Mouse (Mus musculus): Measurements from ENCODE around the gene Ablim1.

DNA sequence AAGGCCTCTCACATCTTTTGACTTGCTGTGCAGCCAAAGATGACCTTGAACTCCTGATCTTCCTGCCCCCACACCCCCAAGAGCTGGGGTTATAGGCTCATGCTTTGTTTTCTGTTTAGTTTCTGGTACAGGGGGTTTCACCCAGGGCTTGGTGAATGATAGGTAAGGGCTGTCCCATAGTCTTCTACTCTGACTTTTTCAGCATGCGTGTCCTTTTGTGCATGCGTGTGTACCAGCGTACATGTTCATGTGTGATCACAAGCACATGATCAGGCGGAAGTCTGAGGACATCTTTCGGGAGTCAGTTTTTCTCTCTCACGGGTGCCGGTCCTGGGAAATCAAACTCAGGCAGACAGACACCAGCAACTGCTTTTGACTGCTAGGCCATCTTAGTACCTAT lies 48.8 kb upstream of the Ablim1 start:
- TF ChIP-seq CTCF (IDR thresholded peaks at IDR 0.05; ENCODE audit: low read depth): no peak
- no peak for TF ChIP-seq EP300 (IDR thresholded peaks at IDR 0.05; ENCODE audit: low read depth)
